Mouse (Mus musculus): Measurements from ENCODE around the gene Glyatl3.

The Glyatl3 gene

GRCm38 (mm10) chr17:40914250-40914649 is at the start of gene Glyatl3:
Gene Glyatl3 (minus strand): TSS chr17:40914350.
- DNase-seq = no peak

DNA sequence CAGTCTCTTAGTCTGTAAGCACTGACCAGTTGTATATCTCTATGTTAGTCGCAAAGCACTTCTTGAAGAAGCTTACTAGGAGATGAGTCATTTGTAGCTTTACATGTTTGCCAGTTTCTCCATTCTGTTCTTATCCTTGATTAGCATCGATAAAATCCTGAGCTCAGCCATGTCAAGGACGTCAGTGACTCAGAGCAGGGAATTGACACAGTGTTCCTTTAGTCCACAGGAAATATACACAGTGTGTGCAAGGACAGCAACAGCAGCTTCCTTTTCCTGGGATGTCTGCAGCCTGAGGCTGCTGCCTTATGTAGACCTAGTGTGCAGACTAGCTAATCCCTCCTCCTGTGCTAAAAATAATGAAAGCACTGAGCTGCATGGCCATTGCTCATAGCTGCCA is 34.4 kb upstream of the Glyatl3 start:
- DNase-seq = no peak

DNA sequence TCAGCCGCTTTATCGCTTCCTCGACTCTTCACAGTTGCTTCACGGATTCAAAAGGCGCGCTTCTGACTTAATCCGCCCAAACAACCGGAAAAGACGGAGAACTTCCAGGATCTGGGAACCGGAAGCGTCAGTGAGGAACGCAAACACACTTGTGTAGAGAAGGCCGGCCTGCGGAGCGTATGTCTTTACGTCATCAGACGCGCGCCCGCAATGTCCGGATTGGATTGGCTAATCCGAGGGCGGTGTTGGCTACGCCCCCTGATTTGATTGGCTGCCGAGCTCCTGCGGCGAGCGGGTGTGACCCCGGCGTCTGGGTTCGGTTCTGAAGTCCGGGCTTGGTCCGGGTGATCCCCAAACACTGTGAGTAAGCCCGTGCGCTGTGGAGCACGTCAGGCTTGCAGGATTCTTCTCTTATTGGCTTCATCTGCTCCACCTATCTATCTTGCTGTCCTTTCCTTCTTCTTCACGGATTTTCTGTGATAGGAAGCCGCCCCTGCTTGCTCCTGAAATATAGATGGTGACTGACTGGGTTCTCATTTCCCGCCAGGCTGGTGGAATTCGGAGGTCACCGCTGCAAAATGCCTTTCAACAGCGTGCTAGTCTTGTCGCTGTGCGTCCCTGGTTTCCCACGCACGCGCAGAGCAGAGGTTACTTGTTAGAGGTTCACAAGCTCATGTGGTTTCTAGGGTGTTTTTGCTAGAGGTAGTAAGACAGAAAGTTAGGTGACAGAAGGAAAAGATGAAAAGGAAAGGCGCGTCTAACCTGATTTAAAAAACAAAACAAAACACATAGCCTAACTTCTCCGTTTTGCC is 20.5 kb upstream of the Glyatl3 start, which contains the start of the genes Mut and Cenpq:
Gene Mut (plus strand): TSS at position 266 of the 812 bp plus-strand sequence.
Gene Cenpq (minus strand): TSS at position 628 of the 812 bp plus-strand sequence.
- peak; percentile 100 for DNase-seq

GRCm38 (mm10) chr17:40933985-40934384 is 19.8 kb upstream of the Glyatl3 start:
- no peak for DNase-seq

DNA sequence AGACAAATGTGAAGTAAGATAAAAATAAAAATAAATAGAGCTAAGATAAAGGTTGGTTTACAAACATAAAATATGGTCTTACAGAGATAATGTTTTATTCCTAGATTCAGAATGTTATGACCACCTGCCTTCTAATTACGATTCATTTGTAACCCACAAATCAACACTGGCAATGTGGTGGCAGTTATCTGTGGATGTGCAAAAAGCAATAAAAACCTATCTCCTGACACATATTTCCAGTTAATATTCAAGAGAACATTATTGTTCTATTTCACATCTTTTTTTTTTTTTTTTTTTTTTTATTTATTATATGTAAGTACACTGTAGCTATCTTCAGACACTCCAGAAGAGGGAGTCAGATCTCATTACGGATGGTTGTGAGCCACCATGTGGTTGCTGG is 1.3 kb upstream of the Glyatl3 start:
- no peak for DNase-seq

GRCm38 (mm10) chr17:40904721-40905154 is 9.4 kb downstream of the Glyatl3 start:
- DNase-seq = peak; percentile 5

DNA sequence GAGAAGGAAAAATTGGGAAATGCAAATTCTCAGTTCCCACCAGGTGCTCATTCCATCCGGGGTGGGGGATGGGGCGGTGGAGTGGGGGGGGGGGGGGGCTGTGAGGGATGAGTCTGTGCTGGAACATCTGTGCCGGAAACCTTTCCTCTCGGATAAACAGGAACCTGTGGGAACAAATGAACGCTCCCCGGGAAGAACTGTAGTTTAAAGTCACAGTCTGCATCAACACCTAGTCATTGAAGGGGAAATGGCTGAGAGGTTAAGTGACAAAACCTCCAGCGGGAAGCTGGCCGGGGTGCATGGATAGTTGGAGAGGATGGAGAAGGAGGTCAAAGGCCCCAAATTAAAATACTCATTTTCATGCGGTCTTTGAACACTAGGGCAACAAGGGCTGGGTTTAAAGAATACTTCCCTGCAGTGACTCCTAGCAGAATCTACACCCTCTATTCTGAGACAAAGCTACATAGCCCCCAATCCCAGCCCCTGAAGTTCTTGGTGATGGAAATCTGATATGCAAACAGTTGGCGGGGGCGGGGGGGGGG is 10.0 kb downstream of the Glyatl3 start:
- DNase-seq = no peak

DNA sequence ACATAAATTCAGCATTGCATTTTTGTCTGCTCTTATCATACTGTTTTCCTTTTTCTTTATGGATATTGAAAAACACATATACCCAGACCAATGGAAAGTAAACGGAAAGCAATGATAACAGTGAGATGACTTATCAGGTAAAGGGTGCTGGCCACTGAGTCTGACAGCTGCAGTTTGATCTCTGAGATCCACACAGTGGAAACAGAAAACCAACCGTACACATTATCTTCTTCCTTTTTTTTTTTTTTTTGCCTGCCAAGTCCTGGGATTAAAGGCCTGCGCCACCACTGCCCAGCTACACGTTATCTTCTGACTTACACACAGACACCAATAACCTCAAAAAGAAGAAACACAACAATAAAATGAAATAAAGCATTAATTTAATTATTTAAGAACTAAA is 10.8 kb downstream of the Glyatl3 start:
- DNase-seq = no peak

DNA sequence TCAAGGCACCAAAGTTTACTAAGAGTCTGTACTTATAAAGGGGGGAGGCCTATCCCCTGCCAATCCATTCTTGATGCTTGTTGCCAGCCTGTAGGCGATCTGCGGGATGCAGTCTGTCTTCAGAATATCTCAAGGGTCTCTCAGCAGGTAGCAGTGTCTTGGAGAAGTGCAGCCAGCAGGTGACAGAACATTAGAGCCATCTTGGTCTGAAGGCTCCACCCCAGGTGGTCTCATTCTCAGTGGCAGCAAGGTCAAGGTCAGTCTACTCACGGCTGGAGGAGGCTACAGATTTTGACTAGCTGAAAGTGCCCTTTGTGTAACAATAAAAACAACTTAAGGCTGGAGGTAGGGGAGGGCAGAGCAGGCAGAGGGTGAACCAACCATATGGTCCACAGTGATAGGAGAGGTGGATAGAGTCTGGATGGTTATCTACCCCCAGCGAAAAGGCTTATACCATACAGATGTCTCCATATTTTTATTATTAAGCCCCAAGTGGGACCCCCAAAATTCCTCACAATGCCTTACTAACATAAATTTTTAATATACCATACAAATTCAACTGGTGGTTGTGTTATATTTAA is 14.3 kb downstream of the Glyatl3 start:
- no peak for DNase-seq

GRCm38 (mm10) chr17:40896863-40897262 is 17.3 kb downstream of the Glyatl3 start:
- no peak for DNase-seq

DNA sequence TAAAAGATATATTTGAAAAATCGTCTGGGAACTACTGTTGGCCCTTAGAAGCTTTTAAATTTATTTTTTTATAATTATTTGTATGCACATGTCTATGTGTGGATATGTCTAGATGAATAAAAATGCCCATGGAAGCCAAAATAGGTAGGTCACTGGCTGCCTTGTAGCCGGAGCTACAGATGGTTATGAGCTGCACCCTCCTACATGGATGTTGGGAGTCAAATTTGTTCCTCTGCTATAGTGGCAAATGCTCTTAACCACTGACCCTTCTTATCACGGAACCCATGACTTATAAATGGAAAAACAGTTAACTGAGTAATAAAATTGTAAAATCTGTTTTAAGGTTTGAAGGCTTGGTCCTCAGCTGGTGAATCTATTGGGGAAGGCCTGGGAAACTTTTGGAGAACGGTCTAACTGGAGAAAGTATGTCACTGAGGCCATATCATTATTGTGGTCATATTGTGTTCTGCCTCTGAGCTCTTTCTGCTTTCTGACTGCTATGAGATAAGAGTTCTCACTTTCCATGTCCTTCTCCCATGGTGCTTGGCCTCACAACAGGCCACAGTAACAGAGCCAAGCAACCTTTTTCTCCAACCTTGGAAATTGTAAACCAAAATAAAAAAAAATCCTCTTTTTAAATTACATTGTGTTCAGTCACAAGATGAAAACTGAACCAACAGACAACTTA is 26.2 kb downstream of the Glyatl3 start:
- no peak for DNase-seq

DNA sequence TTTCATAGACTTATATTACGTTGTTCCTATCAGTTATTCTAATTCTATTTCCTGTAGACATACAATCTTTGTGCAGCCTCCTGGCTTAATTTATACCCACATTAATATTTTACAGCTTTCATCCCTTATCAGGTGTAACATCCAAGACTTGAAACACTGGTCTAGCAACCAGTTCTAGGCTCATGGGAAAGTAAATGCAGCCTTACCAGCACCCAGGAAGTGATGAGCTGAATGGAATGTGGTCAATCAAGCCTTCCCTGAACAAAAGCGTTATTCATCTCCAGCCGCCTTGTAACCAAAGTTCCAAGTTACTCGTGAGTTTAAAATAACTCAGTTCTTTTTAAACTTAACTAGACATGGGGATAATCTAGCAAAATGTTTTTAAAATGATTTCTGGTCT is 29.0 kb downstream of the Glyatl3 start:
- DNase-seq = no peak

DNA sequence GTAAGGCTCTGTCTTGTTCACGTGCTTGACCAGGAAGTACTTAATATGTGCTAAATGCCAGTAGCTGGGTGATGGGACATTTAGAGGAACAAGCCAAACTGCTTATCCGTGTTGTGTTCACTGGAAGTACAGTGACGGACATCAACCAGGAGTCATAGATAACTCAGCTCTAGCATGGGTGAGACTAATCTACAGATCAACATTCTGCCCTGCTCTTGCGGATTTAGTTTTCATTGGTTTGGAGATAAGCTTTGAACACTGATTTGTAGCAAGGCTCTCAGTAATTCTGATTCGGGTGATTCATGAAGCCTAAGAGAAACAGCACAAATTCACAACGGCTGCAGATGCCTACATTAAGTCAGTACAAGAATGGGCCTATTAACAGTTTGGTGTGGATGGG is 32.0 kb downstream of the Glyatl3 start:
- DNase-seq = no peak

DNA sequence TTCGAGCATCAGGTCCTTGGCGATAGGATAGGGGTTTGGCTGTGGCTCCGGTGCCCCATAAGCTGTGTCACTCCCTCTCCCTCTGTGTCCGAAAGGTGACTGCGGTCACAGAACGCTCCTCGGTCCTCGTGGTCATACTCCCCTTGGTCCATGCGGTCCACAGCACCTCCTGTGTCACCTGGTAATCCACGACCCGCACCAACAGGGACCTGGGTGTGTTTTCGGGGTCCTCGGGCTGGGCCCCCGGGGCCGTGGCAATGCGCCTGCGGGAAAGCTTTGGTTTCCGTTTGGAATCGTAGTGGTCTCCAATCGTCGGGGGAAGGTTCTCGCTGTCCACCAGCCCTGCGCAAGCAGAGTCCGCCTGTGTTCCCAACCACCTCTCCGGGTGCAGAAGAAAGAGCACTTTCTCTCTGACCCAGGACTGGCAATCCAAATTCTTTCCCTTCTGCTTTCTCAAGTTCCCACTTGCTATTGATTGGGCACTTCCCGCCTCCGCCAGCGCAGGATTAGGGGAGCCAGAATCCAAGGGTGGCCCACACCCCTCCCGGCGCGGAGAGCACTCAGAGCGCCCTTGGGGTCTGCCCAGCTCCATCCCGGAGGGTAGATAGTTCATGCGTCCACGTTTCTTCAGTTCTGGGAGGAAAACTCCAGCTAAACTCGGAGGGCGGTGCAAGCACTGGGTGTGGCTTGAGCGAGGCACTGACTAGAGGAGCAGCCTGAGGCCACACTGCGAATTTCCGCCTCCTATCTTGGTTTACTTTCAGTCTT is 34.0 kb downstream of the Glyatl3 start, which contains the start of gene 9130008F23Rik:
Gene 9130008F23Rik (minus strand): TSS at position 636 of the 768 bp plus-strand sequence.
- peak; percentile 5 for DNase-seq

DNA sequence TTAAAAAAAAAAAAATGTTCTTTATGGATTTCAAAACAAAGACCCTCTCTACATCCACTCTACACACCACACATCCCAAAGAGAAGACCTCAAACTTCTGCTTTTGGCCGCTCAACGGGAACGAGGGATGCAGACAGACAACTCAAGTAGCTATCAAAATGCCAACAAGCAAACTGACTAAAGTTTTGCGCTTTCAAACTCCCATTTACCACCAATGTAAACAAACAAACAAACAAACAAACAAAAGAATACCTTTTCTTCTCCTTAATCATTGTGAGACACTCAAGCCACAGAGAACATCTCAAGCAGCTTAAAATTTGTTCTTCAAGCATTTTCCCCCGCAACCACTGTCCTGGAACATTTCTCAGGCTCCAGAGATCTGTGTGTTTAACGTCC is 34.6 kb downstream of the Glyatl3 start:
- no peak for DNase-seq

- DNase-seq = no peak
Measured at GRCm38 (mm10) chr17:40877741-40878140, 36.4 kb downstream of the Glyatl3 start.

GRCm38 (mm10) chr17:40875568-40875967 is 38.6 kb downstream of the Glyatl3 start:
- no peak for DNase-seq

- no peak for DNase-seq
Measured at GRCm38 (mm10) chr17:40874701-40875100, 39.4 kb downstream of the Glyatl3 start.

GRCm38 (mm10) chr17:40873582-40874011 is 40.6 kb downstream of the Glyatl3 start:
- DNase-seq = no peak

DNA sequence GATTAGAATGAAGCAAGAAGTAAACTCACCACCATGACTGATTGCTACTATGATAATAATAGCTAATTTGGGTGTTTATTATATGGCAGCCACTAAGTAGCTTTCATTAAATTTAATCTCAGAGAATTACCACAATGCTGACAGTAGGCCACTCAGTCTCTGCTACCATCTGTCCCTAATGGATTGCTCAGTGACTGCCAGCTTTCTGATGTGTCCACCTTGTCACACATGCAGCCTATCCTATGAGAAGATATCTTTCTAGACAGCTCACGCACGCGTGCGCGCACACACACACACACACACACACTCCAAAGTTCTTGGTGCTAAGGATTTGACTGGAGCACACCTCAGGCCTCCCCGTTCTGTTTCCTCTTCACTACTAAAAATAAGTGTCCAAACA is 41.5 kb downstream of the Glyatl3 start:
- no peak for DNase-seq

DNA sequence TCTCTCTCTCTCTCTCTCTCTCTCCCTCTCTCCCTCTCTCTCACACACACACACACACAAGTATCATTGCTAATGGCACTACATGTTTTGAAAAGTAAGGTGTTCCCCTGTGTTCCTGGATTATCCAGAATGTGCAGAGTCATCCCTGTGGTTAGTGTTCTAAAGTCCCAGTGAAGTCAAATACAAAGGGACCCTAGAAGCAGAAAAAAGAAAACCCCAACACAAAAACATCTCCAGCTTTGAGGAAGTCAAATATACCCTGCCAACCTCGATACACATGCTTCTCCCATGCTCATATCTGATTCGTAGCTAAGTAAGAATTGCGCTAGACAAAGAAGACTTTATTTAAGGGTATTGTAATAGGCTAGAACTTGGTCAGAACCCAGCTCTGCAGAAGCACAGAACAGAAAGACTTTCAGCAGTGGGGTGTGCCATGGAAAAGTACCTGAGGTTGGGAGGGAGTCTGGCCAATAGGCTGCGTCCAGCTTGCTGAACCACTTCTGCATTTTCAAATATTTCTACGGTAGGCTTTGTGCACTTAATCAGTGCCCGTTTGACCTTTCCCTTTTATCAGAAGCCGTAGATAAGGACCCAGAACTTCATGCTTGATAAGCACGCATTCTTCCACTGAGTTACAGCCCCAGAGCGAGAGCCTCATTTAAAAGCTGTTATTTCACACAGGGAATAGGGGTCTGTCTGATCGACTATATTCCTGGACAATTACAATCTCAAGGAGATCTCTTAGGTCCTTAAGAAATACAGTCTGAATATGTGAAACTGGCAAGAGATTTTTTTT is 45.0 kb downstream of the Glyatl3 start:
- DNase-seq = no peak

GRCm38 (mm10) chr17:40855065-40855464 is 59.1 kb downstream of the Glyatl3 start:
- no peak for DNase-seq
